Mouse (Mus musculus) embryonic facial prominence, embryonic 14.5 days (tissue): ENCODE data around the gene Gm28053. TPM values are rescaled to one million over a fixed set of nuclear protein-coding genes. Genes with fewer than 3 reads are reported as not detected.

Experiments
- ATAC-seq: fragments of 200-750 bp; cut with Nextera tagmentation; 2 replicates; pipeline ENCODE4 v1.8.0; 2017; ENCODE audit warnings: low read depth, moderate number of reproducible peaks, moderate TSS enrichment
- DNase-seq: peaks from one replicate; pipeline ENCODE4 v3.0.0-alpha.2; 2015; ENCODE audit warnings: low spot score
- H3K27ac ChIP-seq: fragments of 300-500 bp; sonication (generic); replicated peaks from 2 replicates; pipeline ENCODE4 v1.5.1; 2014; ENCODE audit warnings: low read depth, mild to moderate bottlenecking, low read length, moderate library complexity
- H3K27me3 ChIP-seq: fragments of 300-500 bp; sonication (generic); replicated peaks from 2 replicates; pipeline ENCODE4 v1.6.1; 2014; ENCODE audit warnings: low read length; ENCODE audit not compliant: control insufficient read depth, insufficient read depth
- H3K36me3 ChIP-seq: fragments of 300-500 bp; sonication (generic); 2 replicates; pipeline ENCODE4 v1.6.1; 2014; ENCODE audit warnings: low read length, mixed read lengths; ENCODE audit not compliant: control insufficient read depth, insufficient read depth
- H3K4me1 ChIP-seq: fragments of 300-500 bp; sonication (generic); 2 replicates; pipeline ENCODE4 v1.6.1; 2014; ENCODE audit warnings: antibody characterized with exemption, low read length; ENCODE audit not compliant: control insufficient read depth, insufficient read depth
- H3K4me2 ChIP-seq: fragments of 300-500 bp; sonication (generic); 2 replicates; pipeline ENCODE4 v1.6.1; 2014; ENCODE audit warnings: low read depth, mild to moderate bottlenecking, low read length, moderate library complexity, mixed read lengths
- H3K4me3 ChIP-seq: fragments of 300-500 bp; sonication (generic); 2 replicates; pipeline ENCODE4 v1.5.1; 2014; ENCODE audit warnings: low read depth, mild to moderate bottlenecking, low read length
- H3K9ac ChIP-seq: fragments of 300-500 bp; sonication (generic); 2 replicates; pipeline ENCODE4 v1.6.1; 2014; ENCODE audit warnings: low read depth, mild to moderate bottlenecking, low read length, moderate library complexity, mixed read lengths
- H3K9me3 ChIP-seq: fragments of 300-500 bp; sonication (generic); 2 replicates; pipeline ENCODE4 v1.6.1; 2016; ENCODE audit warnings: low read length; ENCODE audit not compliant: control insufficient read depth
- WGBS: fragments of 180-500 bp; shearing (Covaris S2); extraction: QIAGEN DNeasy Blood & Tissue Kit; methylation state at CpG from one replicate; pipeline ENCODE4 v1.1.7; 2014; 5-methylcytosine and 5-hydroxymethylcytosine counted together
- polyA plus RNA-seq: library from polyadenylated mRNA; unstranded; fragments of >200 nt; fragmentation: Nextera tagmentation; extraction: Ambion mirVana; gene quantifications from 2 replicates; pipeline ENCODE4 v1.2.1, GENCODE M21; 2014

Gene Gm28053
- polyA plus RNA-seq, 1 experiment from 2014 or later = not detected

- WGBS = 94% methylated on average over 10 of the region's 10 CpGs
- no peak overlapping the region for H3K27ac ChIP-seq
- ATAC-seq = no peak
Measured at GRCm38 (mm10) chr6:48764496-48764895, 46.1 kb downstream of the Gm28053 start.

GRCm38 (mm10) chr6:48768178-48768869 is 49.9 kb downstream of the Gm28053 start:
- no peak overlapping the region for H3K9ac ChIP-seq
- no peaks in the 10 kb centered on the region for H3K9me3 ChIP-seq
- no peak overlapping the region for H3K4me3 ChIP-seq
- WGBS = 71% methylated on average over 9 of the region's 9 CpGs
- no peaks in the 10 kb centered on the region for H3K36me3 ChIP-seq
- H3K27me3 ChIP-seq = no peaks in the 10 kb centered on the region
- H3K27ac ChIP-seq = no peak overlapping the region
- ATAC-seq (no peak), DNase-seq (no peak)
- H3K4me1 ChIP-seq = no peaks in the 10 kb centered on the region
- no peak overlapping the region for H3K4me2 ChIP-seq

More at GRCm38 (mm10) chr6:48764496-48764895, 46.1 kb downstream of the Gm28053 start:
- Histone ChIP-seq H3K36me3 (no peaks in the 10 kb centered on the region), H3K9me3 (no peaks in the 10 kb centered on the region), H3K4me2 (no peak overlapping the region), H3K4me1 (no peaks in the 10 kb centered on the region), H3K9ac (no peak overlapping the region), H3K27me3 (no peaks in the 10 kb centered on the region), H3K4me3 (no peak overlapping the region)
- no peak for DNase-seq

GRCm38 (mm10) chr6:48768933-48769332 is 50.5 kb downstream of the Gm28053 start:
- DNase-seq = no peak
- no peak overlapping the region for H3K9ac ChIP-seq
- no peaks in the 10 kb centered on the region for H3K36me3 ChIP-seq
- no peaks in the 10 kb centered on the region for H3K27me3 ChIP-seq
- no peak overlapping the region for H3K4me3 ChIP-seq
- no peaks in the 10 kb centered on the region for H3K9me3 ChIP-seq
- ATAC-seq = no peak
- H3K4me1 ChIP-seq = no peaks in the 10 kb centered on the region
- H3K4me2 ChIP-seq = no peak overlapping the region
- H3K27ac ChIP-seq = no peak overlapping the region
- WGBS = 86% methylated on average over 3 of the region's 3 CpGs

GRCm38 (mm10) chr6:48770696-48771095 is 52.3 kb downstream of the Gm28053 start, which contains the start of gene Gimap3:
Gene Gimap3, minus strand, starts transcription at chr6:48770851.
- Histone ChIP-seq H3K27ac (no peak within 1 kb of the TSS), H3K36me3 (no peaks in the 10 kb centered on the region), H3K4me2 (no peak within 1 kb of the TSS), H3K9me3 (no peaks in the 10 kb centered on the region), H3K4me1 (no peaks in the 10 kb centered on the region), H3K9ac (no peak within 1 kb of the TSS), H3K27me3 (no peaks in the 10 kb centered on the region), H3K4me3 (no peak within 1 kb of the TSS)
- DNase-seq (no peak), ATAC-seq (no peak)
- WGBS = 89% methylated on average over 3 of the region's 3 CpGs

- H3K9me3 ChIP-seq = no peaks in the 10 kb centered on the region
- H3K4me2 ChIP-seq = peak overlapping the region; percentile 28; the same call in 1 of the 2 replicates
- no peak overlapping the region for H3K9ac ChIP-seq
- H3K4me3 ChIP-seq = no peak overlapping the region
- WGBS = 11% methylated on average over 8 of the region's 8 CpGs
- H3K27me3 ChIP-seq = no peaks in the 10 kb centered on the region
- DNase-seq = peak; percentile 78
- no peaks in the 10 kb centered on the region for H3K4me1 ChIP-seq
- H3K36me3 ChIP-seq = no peaks in the 10 kb centered on the region
- ATAC-seq = 0 out of 2 replicates have a peak, but pooled peaks have one; percentile 44
- no peak overlapping the region for H3K27ac ChIP-seq
Measured at GRCm38 (mm10) chr6:48772030-48772429, 53.6 kb downstream of the Gm28053 start.

GRCm38 (mm10) chr6:48784406-48784805 is 66.0 kb downstream of the Gm28053 start:
- Histone ChIP-seq H3K9me3 (no peaks in the 10 kb centered on the region), H3K4me1 (no peaks in the 10 kb centered on the region), H3K27ac (no peak overlapping the region), H3K27me3 (no peaks in the 10 kb centered on the region), H3K4me2 (no peak overlapping the region), H3K36me3 (no peaks in the 10 kb centered on the region), H3K4me3 (no peak overlapping the region), H3K9ac (no peak overlapping the region)
- ATAC-seq = no peak
- DNase-seq = no peak
- WGBS = 86% methylated on average over 1 of the region's 1 CpGs

- no peak overlapping the region for H3K4me2 ChIP-seq
- no peak overlapping the region for H3K27ac ChIP-seq
Measured at GRCm38 (mm10) chr6:48785189-48785588, 66.8 kb downstream of the Gm28053 start.

GRCm38 (mm10) chr6:48785601-48786000 is 67.2 kb downstream of the Gm28053 start:
- H3K9me3 ChIP-seq = no peaks in the 10 kb centered on the region
- H3K4me2 ChIP-seq = no peak overlapping the region
- H3K27me3 ChIP-seq = no peaks in the 10 kb centered on the region
- H3K4me1 ChIP-seq = no peaks in the 10 kb centered on the region
- no peak for DNase-seq
- no peak overlapping the region for H3K27ac ChIP-seq
- H3K4me3 ChIP-seq = no peak overlapping the region
- no peaks in the 10 kb centered on the region for H3K36me3 ChIP-seq
- no peak for ATAC-seq
- no peak overlapping the region for H3K9ac ChIP-seq
- 71% methylated on average over 2 of the region's 2 CpGs for WGBS

More at GRCm38 (mm10) chr6:48785189-48785588, 66.8 kb downstream of the Gm28053 start:
- 45% methylated on average over 1 of the region's 1 CpGs for WGBS
- peak; percentile 81 for ATAC-seq
- no peaks in the 10 kb centered on the region for H3K27me3 ChIP-seq
- H3K4me1 ChIP-seq = no peaks in the 10 kb centered on the region
- no peak overlapping the region for H3K9ac ChIP-seq
- H3K36me3 ChIP-seq = no peaks in the 10 kb centered on the region
- H3K9me3 ChIP-seq = no peaks in the 10 kb centered on the region
- no peak overlapping the region for H3K4me3 ChIP-seq
- DNase-seq = peak; percentile 92

GRCm38 (mm10) chr6:48787867-48788266 is 69.5 kb downstream of the Gm28053 start:
- Histone ChIP-seq H3K9ac (no peak overlapping the region), H3K4me1 (no peaks in the 10 kb centered on the region), H3K27ac (no peak overlapping the region), H3K36me3 (no peaks in the 10 kb centered on the region), H3K4me2 (no peak overlapping the region), H3K27me3 (no peaks in the 10 kb centered on the region), H3K4me3 (no peak overlapping the region), H3K9me3 (no peaks in the 10 kb centered on the region)
- DNase-seq = no peak
- WGBS = 89% methylated on average over 2 of the region's 2 CpGs
- ATAC-seq = no peak
